Mouse (Mus musculus) heart, embryonic 10.5 days (tissue): Measurements from ENCODE around the gene Lgals7. TPM values are rescaled to one million over a fixed set of nuclear protein-coding genes. Genes with fewer than 3 reads are reported as not detected.
A peak's percentile ranks its signal among the peaks of the same experiment; 100 is the strongest.

ENCODE experiments used
- DNase-seq: peaks from one replicate; pipeline ENCODE4 v3.0.0-alpha.2; 2017; ENCODE audit warnings: low spot score
- H3K27ac ChIP-seq: fragments of 300-500 bp; sonication (generic); 2 replicates; pipeline ENCODE4 v1.5.1; 2016; ENCODE audit warnings: mild to moderate bottlenecking
- H3K27me3 ChIP-seq: fragments of 300-500 bp; sonication (generic); 2 replicates; pipeline ENCODE4 v1.6.1; 2016; ENCODE audit warnings: mild to moderate bottlenecking; ENCODE audit not compliant: poor library complexity, insufficient read depth, severe bottlenecking
- H3K36me3 ChIP-seq: fragments of 300-500 bp; sonication (generic); 2 replicates; pipeline ENCODE4 v1.6.1; 2016; ENCODE audit warnings: mild to moderate bottlenecking, moderate library complexity
- H3K4me1 ChIP-seq: fragments of 300-500 bp; sonication (generic); 2 replicates; pipeline ENCODE4 v1.6.1; 2016; ENCODE audit warnings: mild to moderate bottlenecking
- H3K4me3 ChIP-seq: fragments of 300-500 bp; sonication (generic); 2 replicates; pipeline ENCODE4 v1.5.1; 2016; ENCODE audit warnings: mild to moderate bottlenecking, moderate library complexity
- H3K9me3 ChIP-seq: fragments of 300-500 bp; sonication (generic); 2 replicates; pipeline ENCODE4 v1.6.1; 2016; ENCODE audit warnings: mild to moderate bottlenecking, moderate library complexity
- WGBS: fragments of 180-500 bp; shearing (Covaris S2); methylation state at CpG from one replicate; pipeline ENCODE4 v1.1.7; 2016; 5-methylcytosine and 5-hydroxymethylcytosine counted together
- polyA plus RNA-seq: library from polyadenylated mRNA; unstranded; fragments of >200 nt; fragmentation: Nextera tagmentation; extraction: Ambion mirVana; gene quantifications from 2 replicates; pipeline ENCODE4 v1.2.1, GENCODE M21; 2016

Gene Lgals7
- polyA plus RNA-seq = 0.24 and 0.81 TPM in 2 replicates

DNA sequence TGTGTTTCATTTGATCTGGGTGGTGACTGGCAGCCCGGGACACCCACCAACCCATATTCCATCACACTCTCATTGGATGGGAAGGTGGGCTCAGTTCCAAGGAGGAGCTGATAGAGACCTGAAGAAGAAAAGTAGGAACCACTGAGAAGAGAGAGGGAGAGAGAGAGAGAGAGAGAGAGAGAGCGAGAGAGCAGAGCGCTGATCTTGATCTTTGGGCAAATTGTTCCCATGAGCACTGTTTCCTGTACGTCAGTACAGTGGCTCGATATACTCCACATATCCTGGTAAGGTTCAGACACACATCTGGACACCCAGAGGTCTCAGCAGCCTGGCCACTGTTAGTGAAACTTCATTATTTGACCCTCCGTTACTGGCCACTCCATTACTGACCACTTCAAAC lies at the start of gene Lgals7:
Lgals7 (plus strand) TSS at position 314 of the 400 bp plus-strand sequence.
- peak within 1 kb of the TSS; percentile 56 for H3K27ac ChIP-seq
- H3K36me3 ChIP-seq = no peaks in the 10 kb centered on the region
- no peak within 1 kb of the TSS for H3K4me3 ChIP-seq

DNA sequence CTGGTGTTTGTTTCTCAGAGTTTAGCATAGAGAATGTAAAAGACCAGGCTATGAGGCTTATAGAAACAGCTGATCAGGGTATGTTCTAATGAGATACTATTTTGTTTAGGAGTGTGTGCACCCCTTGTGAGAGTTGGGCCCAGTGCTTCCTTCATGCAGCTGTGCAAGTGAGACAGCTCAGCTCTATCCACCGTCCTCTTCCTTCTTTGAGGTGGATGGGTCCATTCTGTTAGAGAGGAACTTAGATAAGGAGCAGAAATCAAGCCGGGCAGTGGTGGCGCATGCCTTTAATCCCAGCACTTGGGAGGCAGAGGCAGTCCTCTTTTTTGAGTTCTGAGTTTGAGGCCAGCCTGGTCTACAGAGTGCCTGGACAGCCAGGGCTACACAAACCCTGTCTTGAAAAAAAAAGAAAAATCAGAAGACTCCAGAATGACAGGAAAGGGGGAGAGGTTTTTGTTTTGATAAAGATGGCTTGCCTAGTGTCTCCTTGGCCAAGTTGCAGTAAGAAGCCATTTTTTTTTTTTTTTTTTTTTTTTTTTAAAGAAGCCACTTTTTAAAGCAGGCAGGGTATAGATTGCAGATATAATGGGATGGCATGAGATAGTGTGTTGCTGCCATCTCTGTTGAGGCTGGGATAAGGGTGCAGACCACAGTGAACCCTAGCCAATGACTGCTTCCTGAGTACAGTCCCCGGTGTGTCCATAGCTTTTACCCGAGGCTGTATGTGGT lies 49.2 kb upstream of the Lgals7 start:
- peaks cover 57% of the 10 kb centered on the region for H3K4me1 ChIP-seq
- peaks cover 76% of the 10 kb centered on the region for H3K36me3 ChIP-seq
- DNase-seq = no peak
- no peaks in the 10 kb centered on the region for H3K9me3 ChIP-seq
- 69% methylated on average over 5 of the region's 5 CpGs for WGBS
- peak overlapping the region; percentile 6; the same call in 1 of the 2 replicates for H3K4me3 ChIP-seq
- no peak overlapping the region for H3K27ac ChIP-seq
- H3K27me3 ChIP-seq = no peaks in the 10 kb centered on the region

More for the DNA sequence above, at the start of gene Lgals7:
- Histone ChIP-seq H3K4me1 (peaks cover 31% of the 10 kb centered on the region), H3K27me3 (peaks cover 5% of the 10 kb centered on the region; the same call in 1 of the 2 replicates), H3K9me3 (0 out of 2 replicates have a peak, but pooled peaks cover 5% of the 10 kb centered on the region)
- DNase-seq = no peak
- 85% methylated on average over 6 of the region's 6 CpGs for WGBS

DNA sequence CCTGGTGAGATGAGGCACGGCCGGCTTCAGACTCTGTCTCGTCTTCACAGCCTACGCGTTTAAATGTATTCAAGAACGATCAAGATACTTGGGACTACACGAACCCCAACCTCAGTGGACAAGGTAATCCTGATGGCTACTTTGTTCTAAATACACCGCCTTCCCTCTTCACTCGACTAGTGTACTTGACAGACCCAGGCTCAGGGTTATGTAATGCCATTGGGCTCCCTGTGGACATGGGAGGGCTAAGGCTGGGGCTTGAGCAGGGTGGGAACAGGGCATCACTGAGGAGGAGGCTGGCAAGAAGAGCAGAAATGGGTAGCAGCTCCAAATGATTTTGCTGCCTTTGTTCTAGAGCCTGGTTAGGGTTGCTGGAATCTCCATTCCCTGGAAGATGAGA lies 48.4 kb upstream of the Lgals7 start:
- Histone ChIP-seq H3K36me3 (peaks cover 83% of the 10 kb centered on the region), H3K9me3 (no peaks in the 10 kb centered on the region), H3K27ac (no peak overlapping the region), H3K27me3 (no peaks in the 10 kb centered on the region), H3K4me3 (0 out of 2 replicates have a peak overlapping the region, but pooled peaks have one; percentile 0), H3K4me1 (peaks cover 64% of the 10 kb centered on the region)
- 88% methylated on average over 9 of the region's 9 CpGs for WGBS
- DNase-seq = no peak

DNA sequence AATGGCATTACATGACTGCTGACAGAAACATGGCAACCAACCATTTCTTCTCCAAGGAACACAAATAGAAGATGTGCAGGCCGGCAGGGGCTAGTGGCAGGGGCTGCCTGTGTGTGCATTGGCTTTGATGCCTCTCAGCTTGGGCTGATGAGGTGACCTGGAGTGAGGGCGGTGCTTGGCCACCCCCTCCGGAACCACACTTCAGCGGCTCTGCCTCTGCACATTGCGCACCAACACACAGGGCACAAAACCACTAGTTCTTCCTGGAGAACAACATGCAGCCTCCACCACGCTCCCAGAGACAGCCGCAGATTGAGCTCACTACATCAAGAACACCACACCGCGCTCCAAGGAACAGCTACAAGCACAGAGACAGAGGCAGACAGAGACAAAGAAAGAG lies 47.5 kb upstream of the Lgals7 start:
- peaks cover 93% of the 10 kb centered on the region for H3K36me3 ChIP-seq
- H3K4me3 ChIP-seq = no peak overlapping the region
- no peaks in the 10 kb centered on the region for H3K27me3 ChIP-seq
- H3K4me1 ChIP-seq = peaks cover 73% of the 10 kb centered on the region
- no peak for DNase-seq
- no peak overlapping the region for H3K27ac ChIP-seq
- WGBS = 81% methylated on average over 9 of the region's 9 CpGs
- H3K9me3 ChIP-seq = no peaks in the 10 kb centered on the region

DNA sequence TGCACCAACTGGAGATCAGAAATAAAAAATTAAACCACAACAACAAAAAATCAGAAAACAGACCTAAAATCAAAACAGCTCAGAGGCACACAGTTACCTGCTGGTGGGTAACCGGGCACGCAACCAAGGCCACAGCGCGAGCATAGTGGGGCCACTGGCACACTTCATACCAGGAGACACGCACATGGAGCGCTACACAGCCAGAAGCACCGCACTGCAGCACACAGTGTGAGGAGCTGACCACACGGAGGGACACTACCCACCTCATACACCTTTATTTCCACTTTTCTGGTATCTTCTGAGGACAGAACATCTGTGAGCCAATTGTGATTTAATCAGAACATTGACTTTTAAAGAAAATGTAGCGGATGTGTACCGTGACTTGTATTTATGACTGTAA lies 46.7 kb upstream of the Lgals7 start:
- Histone ChIP-seq H3K9me3 (no peaks in the 10 kb centered on the region), H3K27ac (no peak overlapping the region), H3K36me3 (peaks cover 98% of the 10 kb centered on the region), H3K4me3 (no peak overlapping the region), H3K4me1 (peaks cover 73% of the 10 kb centered on the region), H3K27me3 (no peaks in the 10 kb centered on the region)
- DNase-seq = no peak
- WGBS = 90% methylated on average over 10 of the region's 10 CpGs

DNA sequence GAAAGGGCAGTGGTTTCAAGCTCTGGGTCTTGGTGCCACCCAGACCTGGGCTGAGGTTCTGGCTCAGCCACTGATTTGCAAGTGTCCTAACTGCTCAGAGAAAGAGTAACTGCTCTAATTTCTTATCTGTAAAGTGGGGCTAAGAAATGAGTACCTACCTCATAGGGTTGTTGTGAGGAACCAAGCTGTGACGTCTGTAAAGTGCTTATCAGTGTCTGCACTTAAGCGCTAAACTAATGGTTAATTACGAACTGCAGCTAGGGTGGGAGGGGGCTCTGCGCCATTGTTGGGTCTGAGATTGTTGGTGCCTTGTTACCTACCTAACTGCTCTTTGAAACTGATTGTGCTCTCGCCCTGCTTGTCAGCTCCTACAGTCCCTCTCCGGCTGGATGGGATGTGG lies 46.1 kb upstream of the Lgals7 start:
- H3K4me1 ChIP-seq = peaks cover 67% of the 10 kb centered on the region
- no peaks in the 10 kb centered on the region for H3K9me3 ChIP-seq
- H3K27ac ChIP-seq = no peak overlapping the region
- peaks cover 98% of the 10 kb centered on the region for H3K36me3 ChIP-seq
- DNase-seq = no peak
- H3K4me3 ChIP-seq = no peak overlapping the region
- H3K27me3 ChIP-seq = no peaks in the 10 kb centered on the region
- WGBS = 55% methylated on average over 6 of the region's 6 CpGs

DNA sequence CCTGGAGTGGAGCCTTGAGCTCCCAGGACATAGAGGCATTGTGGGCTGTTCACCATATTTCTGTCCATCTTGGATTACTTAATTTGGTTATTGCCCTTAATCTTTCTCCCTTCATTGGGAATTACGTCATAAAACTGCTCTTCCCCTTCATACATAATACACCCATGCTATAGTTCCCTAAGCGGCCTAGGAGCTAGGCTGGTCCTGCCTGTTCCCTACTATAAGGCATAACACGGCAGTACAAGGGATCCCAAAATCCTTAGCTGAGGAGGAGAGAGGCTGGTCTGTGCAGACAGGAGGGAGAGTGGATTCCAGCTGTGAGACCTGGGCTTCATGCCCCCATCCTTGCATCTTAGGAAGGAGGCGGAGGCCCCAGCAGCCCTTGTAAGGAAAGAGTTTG lies 45.7 kb upstream of the Lgals7 start:
- H3K4me1 ChIP-seq = peaks cover 62% of the 10 kb centered on the region
- H3K4me3 ChIP-seq = peak overlapping the region; percentile 2; the same call in 1 of the 2 replicates
- H3K27ac ChIP-seq = no peak overlapping the region
- H3K27me3 ChIP-seq = no peaks in the 10 kb centered on the region
- H3K36me3 ChIP-seq = peaks cover 98% of the 10 kb centered on the region
- WGBS = 88% methylated on average over 4 of the region's 4 CpGs
- H3K9me3 ChIP-seq = no peaks in the 10 kb centered on the region
- no peak for DNase-seq

DNA sequence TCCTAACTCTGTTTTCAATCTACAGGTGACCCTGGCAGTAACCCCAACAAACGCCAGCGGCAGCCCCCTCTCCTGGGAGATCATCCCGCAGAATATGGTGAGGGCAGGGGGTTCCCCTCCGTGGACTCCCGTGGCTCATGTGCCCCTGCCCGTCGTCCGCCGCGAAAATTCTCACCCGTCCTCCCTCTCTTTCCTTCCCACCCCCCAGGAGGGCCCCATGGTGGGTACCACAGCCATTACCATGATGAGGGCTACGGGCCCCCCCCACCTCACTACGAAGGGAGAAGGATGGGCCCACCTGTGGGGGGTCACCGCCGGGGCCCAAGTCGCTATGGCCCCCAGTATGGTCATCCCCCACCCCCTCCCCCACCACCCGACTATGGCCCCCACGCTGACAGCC lies 45.2 kb upstream of the Lgals7 start:
- peaks cover 59% of the 10 kb centered on the region for H3K4me1 ChIP-seq
- no peaks in the 10 kb centered on the region for H3K9me3 ChIP-seq
- H3K27ac ChIP-seq = no peak overlapping the region
- peaks cover 95% of the 10 kb centered on the region for H3K36me3 ChIP-seq
- no peak for DNase-seq
- no peaks in the 10 kb centered on the region for H3K27me3 ChIP-seq
- 86% methylated on average over 18 of the region's 18 CpGs for WGBS
- peak overlapping the region; percentile 2; the same call in 1 of the 2 replicates for H3K4me3 ChIP-seq

DNA sequence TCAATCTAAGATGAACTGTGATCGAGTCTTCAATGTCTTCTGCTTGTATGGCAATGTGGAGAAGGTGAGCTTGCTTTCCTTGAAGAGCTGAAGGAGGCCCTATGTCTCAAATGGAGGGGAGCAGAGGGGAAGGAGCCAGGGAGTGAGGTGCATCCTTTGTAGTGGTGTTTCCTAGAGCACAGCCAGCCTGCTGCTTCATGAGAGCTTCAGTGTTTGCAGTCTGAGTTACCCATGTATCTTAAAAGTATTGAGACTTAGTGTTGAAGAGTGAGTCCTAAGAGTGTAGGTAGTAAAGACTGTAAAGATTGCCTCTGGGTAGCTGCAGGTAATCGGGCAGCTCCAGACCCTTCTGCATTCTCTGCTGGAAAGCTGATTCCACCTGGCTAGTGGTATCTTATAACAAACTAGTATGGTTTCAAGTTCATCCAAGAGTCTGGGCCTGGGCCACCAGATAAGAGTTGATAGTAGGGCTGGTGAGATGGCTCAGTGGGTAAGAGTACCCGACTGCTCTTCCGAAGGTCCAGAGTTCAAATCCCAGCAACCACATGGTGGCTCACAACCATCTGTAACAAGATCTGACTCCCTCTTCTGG lies 44.7 kb upstream of the Lgals7 start:
- peaks cover 90% of the 10 kb centered on the region for H3K36me3 ChIP-seq
- H3K9me3 ChIP-seq = no peaks in the 10 kb centered on the region
- WGBS = 79% methylated on average over 4 of the region's 4 CpGs
- no peak for DNase-seq
- H3K27me3 ChIP-seq = no peaks in the 10 kb centered on the region
- peaks cover 56% of the 10 kb centered on the region for H3K4me1 ChIP-seq
- H3K4me3 ChIP-seq = no peak overlapping the region
- H3K27ac ChIP-seq = no peak overlapping the region

DNA sequence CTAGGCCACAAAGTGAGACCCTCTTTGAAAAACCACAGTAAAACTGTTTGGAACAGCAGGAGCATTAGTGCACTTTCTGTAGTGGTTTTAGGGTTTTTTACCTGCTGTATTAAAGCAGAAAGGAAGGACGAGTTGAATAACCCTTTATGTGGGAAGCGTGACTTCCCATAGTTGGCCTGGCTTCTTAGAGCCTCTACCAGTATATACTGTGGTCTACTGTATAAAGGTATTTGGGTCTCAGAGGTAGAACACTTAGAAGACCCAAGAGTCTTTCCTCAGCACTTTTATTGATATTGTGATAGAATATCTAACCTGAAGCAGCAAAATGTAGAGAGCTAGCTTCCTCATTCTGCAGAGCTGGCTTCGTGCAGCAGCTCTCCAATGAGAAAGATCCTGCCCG lies 44.1 kb upstream of the Lgals7 start:
- no peak overlapping the region for H3K4me3 ChIP-seq
- 0 out of 2 replicates have a peak overlapping the region, but pooled peaks have one; percentile 6 for H3K27ac ChIP-seq
- H3K9me3 ChIP-seq = no peaks in the 10 kb centered on the region
- H3K27me3 ChIP-seq = no peaks in the 10 kb centered on the region
- H3K36me3 ChIP-seq = peaks cover 84% of the 10 kb centered on the region
- 90% methylated on average over 4 of the region's 4 CpGs for WGBS
- peaks cover 53% of the 10 kb centered on the region for H3K4me1 ChIP-seq
- DNase-seq = no peak

DNA sequence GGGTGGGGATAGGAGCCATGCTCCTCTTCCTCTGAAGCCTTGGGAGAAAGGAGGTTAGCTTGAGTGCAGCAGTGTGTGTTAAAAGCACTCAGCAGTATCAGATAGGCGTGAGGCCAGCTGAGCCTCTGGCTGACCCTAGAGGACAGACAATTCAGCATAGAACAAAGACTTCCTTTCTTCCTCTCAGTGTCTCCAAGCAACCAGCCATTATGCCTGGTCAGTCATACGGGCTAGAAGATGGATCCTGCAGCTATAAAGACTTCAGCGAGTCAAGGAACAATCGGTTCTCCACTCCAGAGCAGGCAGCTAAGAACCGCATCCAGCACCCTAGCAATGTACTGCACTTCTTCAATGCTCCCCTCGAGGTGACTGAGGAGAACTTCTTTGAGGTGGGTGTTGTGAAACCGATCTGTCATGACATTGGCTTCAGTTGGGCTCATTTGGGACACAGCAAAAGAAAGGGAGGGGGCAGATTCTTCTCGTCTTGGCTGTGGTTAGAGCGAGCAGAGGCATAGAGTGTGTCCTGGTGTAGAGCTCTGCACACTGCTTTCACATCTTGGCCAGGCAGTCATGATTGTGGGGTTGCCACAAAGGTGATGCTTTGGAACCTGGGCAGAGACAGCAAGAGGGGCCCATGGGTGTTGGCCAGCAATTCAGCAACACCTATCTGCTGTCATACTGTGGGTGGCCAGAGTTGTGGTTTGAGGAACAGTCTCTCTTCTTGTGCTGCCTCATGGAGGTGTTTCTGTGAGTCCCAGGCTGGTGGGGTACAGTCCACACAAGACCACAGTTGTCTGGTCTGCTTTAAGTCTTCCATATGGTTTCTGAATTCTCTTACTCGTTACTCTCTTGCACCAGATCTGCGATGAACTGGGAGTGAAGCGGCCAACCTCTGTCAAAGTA lies 43.0 kb upstream of the Lgals7 start:
- Histone ChIP-seq H3K27me3 (no peaks in the 10 kb centered on the region), H3K27ac (0 out of 2 replicates have a peak overlapping the region, but pooled peaks have one; percentile 11), H3K36me3 (peaks cover 74% of the 10 kb centered on the region), H3K9me3 (no peaks in the 10 kb centered on the region), H3K4me1 (peaks cover 47% of the 10 kb centered on the region), H3K4me3 (0 out of 2 replicates have a peak overlapping the region, but pooled peaks have one; percentile 15)
- 73% methylated on average over 12 of the region's 12 CpGs for WGBS
- no peak for DNase-seq

DNA sequence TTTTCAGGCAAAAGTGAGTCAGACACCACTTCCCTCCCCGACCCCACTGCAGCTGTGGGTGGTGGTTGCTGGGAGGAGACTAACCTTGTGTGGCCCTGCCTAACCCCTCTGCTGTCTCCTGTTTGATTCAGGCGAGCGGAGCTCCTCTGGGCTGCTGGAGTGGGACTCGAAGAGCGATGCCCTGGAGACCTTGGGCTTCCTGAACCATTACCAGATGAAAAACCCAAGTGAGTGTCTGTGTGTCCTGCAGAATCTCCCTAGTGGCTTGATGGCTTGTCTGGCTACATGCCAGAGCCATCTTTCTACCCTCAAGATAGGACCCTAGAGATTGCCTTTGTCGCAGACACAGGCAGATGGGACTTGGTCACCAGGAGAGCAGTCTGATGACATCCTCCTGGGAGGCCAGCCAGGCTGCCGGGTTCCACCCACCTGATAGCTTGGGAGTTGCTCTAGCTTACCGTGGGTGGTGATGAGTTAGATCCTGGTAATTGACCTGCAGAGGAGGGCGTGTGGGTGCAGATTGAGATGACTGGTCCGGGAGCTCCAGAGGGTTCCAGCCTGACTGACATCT lies 42.3 kb upstream of the Lgals7 start:
- 67% methylated on average over 10 of the region's 10 CpGs for WGBS
- Histone ChIP-seq H3K4me1 (peaks cover 48% of the 10 kb centered on the region), H3K9me3 (no peaks in the 10 kb centered on the region), H3K27me3 (no peaks in the 10 kb centered on the region), H3K4me3 (0 out of 2 replicates have a peak overlapping the region, but pooled peaks have one; percentile 15), H3K27ac (no peak overlapping the region), H3K36me3 (peaks cover 66% of the 10 kb centered on the region)
- DNase-seq = no peak
